Mouse (Mus musculus) ES-Bruce4 (cell line): ENCODE results near the gene Map3k20. TPM values are rescaled to one million over a fixed set of nuclear protein-coding genes. Genes with fewer than 3 reads are reported as not detected.

ENCODE experiments used
- H3K27ac ChIP-seq: 2 replicates; pipeline ENCODE4 v1.5.1; 2012; ENCODE audit warnings: low read length, inconsistent platforms; ENCODE audit not compliant: insufficient read depth
- H3K27me3 ChIP-seq: 2 replicates; pipeline ENCODE4 v1.6.1; 2012; ENCODE audit warnings: mild to moderate bottlenecking, low read length, inconsistent platforms; ENCODE audit not compliant: control insufficient read depth, poor library complexity, insufficient read depth, severe bottlenecking
- H3K36me3 ChIP-seq: 2 replicates; pipeline ENCODE4 v1.6.1; 2012; ENCODE audit warnings: inconsistent platforms, mild to moderate bottlenecking, low read length, moderate library complexity; ENCODE audit not compliant: control insufficient read depth, poor library complexity, insufficient read depth, severe bottlenecking
- H3K4me1 ChIP-seq: one replicate; pipeline ENCODE4 v1.8.1; 2011; ENCODE audit warnings: low read length; ENCODE audit not compliant: control insufficient read depth, insufficient read depth
- H3K4me3 ChIP-seq: 2 replicates; pipeline ENCODE4 v1.5.1; 2011; ENCODE audit warnings: low read depth, mild to moderate bottlenecking, low read length
- H3K9ac ChIP-seq: 2 replicates; pipeline ENCODE4 v1.6.1; 2012; ENCODE audit warnings: low read depth, mild to moderate bottlenecking, inconsistent platforms; ENCODE audit not compliant: poor library complexity, severe bottlenecking
- H3K9me3 ChIP-seq: replicated peaks from 2 replicates; pipeline ENCODE4 v1.6.1; 2012; ENCODE audit warnings: mild to moderate bottlenecking, low read length, inconsistent platforms; ENCODE audit not compliant: control insufficient read depth, poor library complexity, insufficient read depth, severe bottlenecking
- CTCF ChIP-seq: IDR thresholded peaks from one replicate; pipeline ENCODE4 v1.8.1; 2011; ENCODE audit warnings: low read depth, low read length
- EP300 ChIP-seq: IDR thresholded peaks from 2 replicates; pipeline ENCODE4 v1.6.1; 2011; ENCODE audit warnings: low read depth, low read length; ENCODE audit not compliant: insufficient read depth
- POLR2A ChIP-seq: IDR thresholded peaks from one replicate; pipeline ENCODE4 v1.8.1; 2011; ENCODE audit warnings: low read length; ENCODE audit not compliant: insufficient read depth
- polyA plus RNA-seq: library from polyadenylated mRNA; stranded (reverse); fragments of >200 nt; gene quantifications from 2 replicates; pipeline ENCODE4 v1.2.4, GENCODE M21; 2011; ENCODE audit warnings: low read depth; ENCODE audit not compliant: missing spikeins, insufficient read depth, insufficient read length

Map3k20 gene
- polyA plus RNA-seq, 1 experiment, result 39.0 TPM

- Histone ChIP-seq H3K4me3 (no peak overlapping the region), H3K9me3 (no peaks in the 10 kb centered on the region), H3K4me1 (no peaks in the 10 kb centered on the region), H3K27me3 (no peaks in the 10 kb centered on the region), H3K9ac (no peak overlapping the region), H3K27ac (no peak overlapping the region), H3K36me3 (no peaks in the 10 kb centered on the region)
- TF ChIP-seq CTCF (no peak), POLR2A (no peak), EP300 (no peak)
These were observed 45.6 kb downstream of the Map3k20 start for GRCm38 (mm10) chr2:72330955-72331481.

- Histone ChIP-seq H3K9me3 (no peaks in the 10 kb centered on the region), H3K4me1 (no peaks in the 10 kb centered on the region), H3K36me3 (no peaks in the 10 kb centered on the region), H3K27me3 (no peaks in the 10 kb centered on the region), H3K4me3 (no peak overlapping the region), H3K9ac (no peak overlapping the region), H3K27ac (no peak overlapping the region)
- TF ChIP-seq CTCF, result no peak
These were observed 46.6 kb downstream of the Map3k20 start for GRCm38 (mm10) chr2:72332067-72332466.

- H3K27ac ChIP-seq, result no peak overlapping the region
- H3K9ac ChIP-seq, result no peak overlapping the region
- H3K4me3 ChIP-seq, result no peak overlapping the region
- no peaks in the 10 kb centered on the region for H3K36me3 ChIP-seq
- no peak for TF ChIP-seq CTCF
- TF ChIP-seq EP300, result no peak
- no peak for TF ChIP-seq POLR2A
- H3K27me3 ChIP-seq, result no peaks in the 10 kb centered on the region
- H3K9me3 ChIP-seq, result no peaks in the 10 kb centered on the region
- H3K4me1 ChIP-seq, result no peaks in the 10 kb centered on the region
These were observed 47.8 kb downstream of the Map3k20 start for GRCm38 (mm10) chr2:72333210-72333609.

GRCm38 (mm10) chr2:72336840-72337239 is 51.4 kb downstream of the Map3k20 start:
- H3K4me3 ChIP-seq, result no peak overlapping the region
- H3K9me3 ChIP-seq, result no peaks in the 10 kb centered on the region
- H3K27ac ChIP-seq, result no peak overlapping the region
- TF ChIP-seq POLR2A, result no peak
- TF ChIP-seq EP300, result no peak
- no peaks in the 10 kb centered on the region for H3K36me3 ChIP-seq
- no peaks in the 10 kb centered on the region for H3K27me3 ChIP-seq
- H3K4me1 ChIP-seq, result no peaks in the 10 kb centered on the region
- H3K9ac ChIP-seq, result no peak overlapping the region

GRCm38 (mm10) chr2:72345281-72345680 is 59.8 kb downstream of the Map3k20 start:
- Histone ChIP-seq H3K9ac (no peak overlapping the region), H3K36me3 (no peaks in the 10 kb centered on the region), H3K27ac (no peak overlapping the region), H3K9me3 (no peaks in the 10 kb centered on the region), H3K27me3 (no peaks in the 10 kb centered on the region), H3K4me3 (no peak overlapping the region), H3K4me1 (no peaks in the 10 kb centered on the region)
- TF ChIP-seq CTCF, result no peak
- TF ChIP-seq POLR2A, result no peak
- no peak for TF ChIP-seq EP300

GRCm38 (mm10) chr2:72351329-72351728 is 65.9 kb downstream of the Map3k20 start:
- Histone ChIP-seq H3K9ac (no peak overlapping the region), H3K27me3 (no peaks in the 10 kb centered on the region), H3K4me1 (no peaks in the 10 kb centered on the region), H3K9me3 (no peaks in the 10 kb centered on the region), H3K36me3 (no peaks in the 10 kb centered on the region), H3K4me3 (no peak overlapping the region), H3K27ac (no peak overlapping the region)
- TF ChIP-seq CTCF (no peak), EP300 (no peak), POLR2A (no peak)

GRCm38 (mm10) chr2:72351776-72352175 is 66.3 kb downstream of the Map3k20 start:
- Histone ChIP-seq H3K4me1 (no peaks in the 10 kb centered on the region), H3K36me3 (no peaks in the 10 kb centered on the region), H3K27me3 (no peaks in the 10 kb centered on the region), H3K27ac (no peak overlapping the region), H3K9me3 (no peaks in the 10 kb centered on the region), H3K4me3 (no peak overlapping the region), H3K9ac (no peak overlapping the region)
- TF ChIP-seq EP300 (no peak), CTCF (no peak), POLR2A (no peak)
